Mouse (Mus musculus) testis, postnatal 10 days (tissue): ENCODE results near the gene Efna1.

Experiments used
- DNase-seq: peaks from one replicate; pipeline ENCODE4 v3.0.0; 2021; ENCODE audit warnings: low spot score

The Efna1 gene

DNA sequence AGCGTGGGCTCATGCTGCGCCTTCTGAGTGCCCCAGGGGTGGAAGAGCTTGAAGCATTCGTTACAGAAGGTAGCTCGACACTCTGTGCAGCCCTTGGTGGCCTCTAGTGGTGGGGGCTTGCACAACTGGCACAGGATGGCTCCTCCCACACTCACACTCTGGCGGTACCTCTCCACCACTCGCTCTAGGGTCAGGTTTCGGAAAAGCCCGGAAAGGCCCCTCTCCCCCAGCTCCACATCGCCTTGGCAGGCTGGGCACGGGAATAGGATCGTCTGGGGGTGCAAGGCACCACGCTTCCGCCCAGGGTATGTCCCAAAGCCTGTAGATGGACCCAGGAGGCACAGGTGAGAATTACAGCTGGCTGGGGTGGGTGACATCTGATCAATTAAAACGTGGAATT is 37.3 kb downstream of the Efna1 start:
- DNase-seq = no peak

DNA sequence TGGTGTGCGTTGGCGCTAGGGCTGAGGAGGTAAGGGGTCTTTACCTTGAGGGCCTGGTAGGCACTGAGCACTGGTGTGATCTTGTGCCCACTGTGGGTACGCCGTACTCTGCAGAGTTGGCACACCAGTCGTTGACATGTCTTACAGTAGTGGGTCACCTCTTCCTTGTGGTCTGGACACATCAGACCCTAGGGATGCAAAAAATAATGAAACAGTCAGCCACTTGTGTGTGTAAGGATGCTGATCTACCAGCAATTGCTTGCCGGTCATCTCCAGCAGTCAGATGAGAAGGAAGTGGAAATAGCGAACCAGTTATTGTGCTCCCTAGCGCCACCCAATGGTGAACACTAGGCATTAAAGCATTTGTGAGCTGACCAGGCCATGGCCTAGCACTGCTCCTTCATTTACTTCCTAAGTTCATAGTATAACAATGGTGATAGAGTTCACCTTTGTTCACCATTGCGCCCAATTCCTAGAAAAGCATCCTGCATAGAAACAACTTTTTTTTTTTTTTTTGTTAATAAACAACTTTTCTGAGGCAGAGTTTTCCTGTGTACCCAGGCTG is 38.5 kb downstream of the Efna1 start:
- DNase-seq = peak; percentile 82

- peak; percentile 46 for DNase-seq
These were observed 42.4 kb downstream of the Efna1 start for GRCm38 (mm10) chr3:89238494-89238893.

- DNase-seq = peak; percentile 42
These were observed 43.3 kb downstream of the Efna1 start for GRCm38 (mm10) chr3:89237682-89238081.

DNA sequence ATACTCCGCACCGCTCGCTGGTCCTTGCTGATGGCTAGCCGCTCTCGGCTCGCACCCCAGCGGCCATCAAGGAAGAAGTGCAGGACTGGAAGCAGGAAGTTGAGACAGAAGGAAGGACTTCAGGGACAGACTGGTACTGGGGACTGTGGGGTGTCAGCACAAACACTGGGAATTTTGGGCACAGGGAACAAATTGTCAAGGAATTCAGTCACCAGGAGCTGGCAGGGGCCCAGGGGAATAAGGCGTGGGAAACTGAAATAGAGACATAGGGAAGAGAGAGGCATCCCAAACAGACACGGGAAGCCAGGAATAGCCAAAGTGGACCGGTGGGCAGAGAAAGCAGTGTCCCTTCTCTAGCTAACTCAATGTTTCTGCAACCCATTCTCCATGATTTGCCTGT is 44.4 kb downstream of the Efna1 start:
- peak; percentile 39 for DNase-seq

DNA sequence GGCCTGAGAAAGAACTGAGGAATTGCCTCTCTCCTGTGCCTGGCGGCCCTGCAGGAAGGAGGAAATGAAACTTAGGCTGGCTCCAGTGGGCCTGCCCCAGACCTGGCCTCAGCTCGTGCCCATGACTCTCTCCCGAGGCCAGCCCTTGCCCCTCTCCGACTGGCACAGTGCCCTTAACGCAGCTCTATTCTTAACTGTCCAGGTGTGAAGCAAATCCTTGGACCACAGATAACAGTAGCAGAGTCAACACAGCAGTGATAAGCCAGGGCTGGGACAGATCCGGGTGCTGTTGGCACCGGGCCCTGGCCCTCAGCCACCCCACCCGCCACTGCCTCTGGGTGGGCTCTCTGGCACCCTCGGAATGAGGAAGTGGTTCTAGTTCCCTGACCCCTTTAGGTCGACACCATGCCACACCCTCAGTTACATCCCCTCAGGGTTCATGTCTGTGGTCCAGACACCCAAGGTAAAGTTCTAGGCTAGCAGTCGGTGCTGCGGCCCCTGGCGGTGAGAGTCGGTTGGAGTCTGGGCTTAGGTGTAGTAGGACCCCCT is 47.3 kb downstream of the Efna1 start:
- no peak for DNase-seq

DNA sequence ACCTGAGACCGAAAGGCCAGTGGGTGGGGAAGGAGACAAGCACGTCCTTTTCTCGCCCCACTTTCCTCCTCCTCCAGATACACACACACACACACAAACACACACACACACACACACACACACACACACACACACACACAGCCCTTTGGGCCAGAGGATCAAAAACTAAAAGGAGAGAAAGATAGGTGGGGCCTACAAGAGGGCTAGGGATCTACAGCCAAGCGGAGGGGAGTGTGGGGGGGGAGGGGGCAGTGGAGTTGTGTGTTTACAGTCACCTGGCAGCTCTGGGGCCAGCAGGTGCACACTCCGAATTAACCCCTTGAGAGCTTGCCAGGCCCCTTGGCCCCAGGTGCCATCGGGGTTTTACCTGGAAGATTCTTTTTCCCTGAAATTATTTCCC is 48.3 kb downstream of the Efna1 start:
- DNase-seq = no peak

DNA sequence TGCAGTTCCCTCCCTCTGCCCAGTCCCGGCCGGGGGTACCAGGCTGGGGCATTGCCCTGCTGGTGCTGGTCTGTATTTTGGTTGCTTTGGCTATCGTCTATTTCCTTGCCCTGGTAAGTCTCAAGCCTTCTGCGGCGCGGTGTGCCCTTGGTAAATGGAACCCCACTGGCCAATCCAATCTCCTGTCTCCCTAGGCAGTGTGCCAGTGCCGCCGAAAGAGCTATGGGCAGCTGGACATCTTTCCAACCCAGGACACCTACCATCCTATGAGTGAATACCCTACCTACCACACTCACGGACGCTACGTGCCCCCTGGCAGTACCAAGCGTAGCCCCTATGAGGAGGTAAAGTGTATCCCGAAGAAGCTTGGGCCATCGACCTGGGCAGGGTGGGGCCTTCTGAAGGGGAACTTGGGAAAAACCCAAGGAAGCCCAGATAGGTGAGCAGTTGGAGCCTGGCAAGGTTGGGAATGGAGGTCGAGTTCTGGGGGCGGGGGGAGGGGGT is 49.1 kb downstream of the Efna1 start:
- DNase-seq = no peak

DNA sequence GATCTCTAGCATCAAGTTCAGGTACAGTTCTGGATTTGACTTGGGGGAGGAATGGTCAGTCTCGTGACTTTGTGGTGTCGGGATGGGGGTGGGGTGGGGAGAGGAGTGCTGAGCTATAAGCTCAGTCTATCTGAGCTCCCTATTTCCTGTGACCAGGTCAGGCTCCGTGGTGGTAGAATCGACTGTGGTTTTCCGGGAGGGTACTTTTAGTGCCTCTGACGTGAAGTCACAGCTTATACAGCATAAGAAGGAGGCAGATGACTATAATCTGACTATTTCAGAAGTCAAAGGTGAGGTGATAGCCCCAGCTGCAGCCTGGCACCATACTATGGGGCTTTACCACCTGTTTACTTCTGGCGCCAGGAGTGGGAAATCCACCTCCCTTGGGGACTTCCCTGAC is 49.6 kb downstream of the Efna1 start:
- no peak for DNase-seq

GRCm38 (mm10) chr3:89230561-89230960 is 50.4 kb downstream of the Efna1 start:
- no peak for DNase-seq

- DNase-seq = no peak
These were observed 51.7 kb downstream of the Efna1 start for GRCm38 (mm10) chr3:89229276-89229675.

DNA sequence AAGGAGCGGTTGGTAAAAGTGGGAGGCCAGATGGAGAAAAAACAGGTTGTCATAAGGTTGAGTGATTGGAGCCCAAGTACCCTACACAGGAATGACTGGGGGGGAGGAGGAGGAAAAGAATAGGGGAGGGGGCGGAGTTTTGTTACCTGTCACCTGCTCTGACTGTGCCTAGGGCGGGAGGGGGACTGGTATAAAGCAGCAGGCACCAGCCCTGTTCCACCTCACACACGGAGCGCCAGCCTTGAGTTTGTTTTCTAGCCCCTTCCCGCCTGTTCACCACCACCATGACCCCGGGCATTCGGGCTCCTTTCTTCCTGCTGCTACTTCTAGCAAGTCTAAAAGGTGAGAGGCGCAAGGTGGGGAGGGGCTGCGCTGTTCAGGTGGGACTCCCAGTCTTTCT is 52.1 kb downstream of the Efna1 start, which contains the start of gene Muc1:
TSS of gene Muc1 (plus strand) at position 222 of the 400 bp plus-strand sequence.
- DNase-seq = no peak

DNA sequence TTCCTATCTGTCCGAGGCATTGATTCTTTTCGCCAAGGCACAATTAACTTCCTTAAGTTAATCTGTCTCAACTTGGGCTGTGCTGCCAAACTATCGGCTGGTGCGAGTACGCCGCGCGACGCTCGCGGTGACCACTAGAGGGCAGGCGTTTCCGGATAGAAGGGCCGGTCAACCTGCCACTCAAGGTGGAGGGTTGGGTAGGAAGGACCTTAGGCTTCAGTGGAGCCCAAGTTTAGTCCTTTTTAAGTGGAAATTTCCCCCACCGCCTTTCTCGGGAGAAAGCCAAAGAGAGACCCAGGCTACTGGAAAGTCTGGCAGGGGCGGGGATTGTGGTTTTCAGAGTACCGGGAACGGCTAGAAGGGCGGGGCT is 52.8 kb downstream of the Efna1 start:
- DNase-seq = peak; percentile 93

DNA sequence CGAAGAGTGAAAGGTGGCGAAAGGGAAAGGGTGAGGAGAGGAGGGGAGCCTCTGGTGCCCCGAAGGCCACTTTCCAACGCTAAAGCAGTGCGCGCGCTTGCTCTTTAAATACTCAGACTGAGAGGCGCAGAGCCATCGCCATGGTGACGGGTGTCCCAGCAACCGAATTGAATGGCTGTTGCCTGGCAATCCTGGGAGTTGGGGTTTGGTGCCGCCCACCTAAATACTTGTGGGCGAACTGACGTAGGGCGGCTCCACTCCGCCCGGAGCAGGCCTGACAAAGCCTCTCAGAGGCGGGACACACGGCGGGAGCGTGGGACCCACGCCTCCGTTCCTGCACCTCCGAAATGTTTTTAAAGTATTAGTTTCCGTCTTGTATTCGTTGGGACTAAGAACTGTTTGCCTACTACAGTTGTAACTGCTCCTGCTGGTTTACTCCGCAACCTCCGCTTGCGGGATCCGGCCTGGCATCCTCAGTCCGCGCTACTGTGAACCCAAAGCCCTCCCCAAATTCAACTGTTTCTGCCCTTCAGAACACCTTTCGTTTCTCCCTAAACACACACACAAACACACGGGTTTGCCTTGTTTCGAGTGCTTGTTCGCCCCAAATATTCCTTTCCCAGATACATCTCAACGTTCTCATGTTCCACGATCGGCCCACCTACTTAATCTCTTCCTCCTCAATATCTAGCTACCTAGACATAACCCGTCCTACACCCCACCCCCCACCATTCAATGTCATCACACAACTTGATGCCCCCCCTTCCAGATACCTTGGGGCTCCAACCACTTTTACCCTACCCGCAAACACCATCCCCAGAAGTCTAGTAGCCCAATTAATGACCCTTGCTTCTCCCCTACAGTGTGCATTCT is 53.4 kb downstream of the Efna1 start:
- DNase-seq = peak; percentile 88

- DNase-seq = no peak
These were observed 54.0 kb downstream of the Efna1 start, which contains the start of gene Mtx1 for GRCm38 (mm10) chr3:89226900-89227299. Gene Mtx1, minus strand, starts transcription at chr3:89227088.

- no peak for DNase-seq
These were observed 54.6 kb downstream of the Efna1 start for GRCm38 (mm10) chr3:89226361-89226760.

GRCm38 (mm10) chr3:89225918-89226317 is 55.0 kb downstream of the Efna1 start:
- DNase-seq = no peak

DNA sequence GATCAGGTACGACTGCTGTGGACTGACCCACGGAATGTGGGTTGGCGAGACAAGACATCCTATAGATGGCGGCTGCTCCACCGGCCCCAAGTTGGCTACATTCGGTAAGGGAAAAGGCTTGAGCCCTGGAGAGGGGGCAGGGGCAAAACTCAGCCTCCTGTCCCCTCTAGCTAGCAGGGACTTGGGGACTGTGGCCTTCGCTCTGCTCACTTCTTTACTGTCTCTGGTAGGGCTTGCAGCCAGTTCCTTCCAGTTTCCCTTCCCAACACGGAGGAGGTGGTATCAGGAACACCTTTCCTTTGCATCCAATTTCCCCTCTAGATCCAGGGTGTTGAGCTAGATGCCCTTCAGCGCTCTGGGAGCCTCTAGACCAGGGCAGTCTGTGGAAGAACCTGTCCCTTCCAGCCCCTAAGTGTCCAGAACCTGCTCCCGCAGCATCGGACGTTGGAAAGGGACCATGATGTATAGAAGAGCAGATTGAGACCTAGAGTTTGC is 55.6 kb downstream of the Efna1 start:
- no peak for DNase-seq

- no peak for DNase-seq
These were observed 56.1 kb downstream of the Efna1 start for GRCm38 (mm10) chr3:89224796-89225195.
